Mouse (Mus musculus): ENCODE measurements around the gene Cdc7. TPM values are rescaled to one million over a fixed set of nuclear protein-coding genes. Genes with fewer than 3 reads are reported as not detected.
A peak's percentile ranks its signal among the peaks of the same experiment; 100 is the strongest.

Cdc7 gene
- polyA plus RNA-seq (2015; fragmentation: Nextera tagmentation; extraction: Ambion mirVana) = 25.5 and 26.3 TPM in 2 replicates

DNA sequence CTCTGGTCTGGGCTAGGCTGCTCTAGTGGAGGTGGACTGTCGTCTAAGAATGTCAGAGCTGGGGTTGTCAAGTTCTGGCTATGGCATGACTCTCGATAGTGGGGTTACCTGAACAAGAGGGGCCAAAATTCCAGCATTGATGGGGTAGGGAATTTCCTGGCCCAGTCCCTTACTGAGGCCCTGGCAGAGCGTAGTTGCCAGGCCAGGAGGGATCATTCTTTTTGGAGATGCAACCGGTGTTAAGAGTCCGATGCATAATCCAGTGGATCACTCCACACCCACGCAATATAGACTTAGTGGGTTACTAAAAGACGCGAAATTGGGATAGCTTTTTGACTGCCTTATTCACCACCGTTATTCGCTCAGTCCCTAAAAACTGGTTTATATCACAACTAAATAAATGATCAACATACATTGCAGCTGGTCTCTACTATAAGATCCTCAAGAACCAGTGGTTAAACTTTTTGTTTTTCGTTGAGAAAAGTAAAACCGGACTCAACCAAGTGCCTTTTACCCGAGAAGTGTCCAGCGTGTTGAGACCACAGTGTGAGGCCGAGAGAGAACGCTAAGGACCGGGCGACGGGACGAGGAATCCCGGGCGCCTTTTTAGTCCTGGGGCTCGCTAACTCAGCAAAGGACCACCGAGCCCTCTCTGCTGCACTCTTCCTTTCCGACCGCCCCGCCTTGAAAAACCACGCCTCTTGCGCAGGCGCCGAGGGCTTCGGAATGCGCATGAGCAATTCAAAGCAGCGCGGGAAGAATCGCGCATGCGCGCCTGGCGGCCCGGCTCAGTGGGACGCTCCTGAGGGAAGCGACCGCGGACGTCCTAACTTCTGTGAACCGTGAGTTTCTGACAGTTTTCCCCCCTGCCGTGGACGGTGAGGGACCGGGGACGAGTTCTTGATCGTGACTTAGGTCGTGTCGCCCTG lies at the start of gene Cdc7:
TSS of gene Cdc7 (plus strand) at position 739 of the 929 bp plus-strand sequence.
- H3K9me3 ChIP-seq = peaks cover 10% of the 10 kb centered on the region; the same call in 1 of the 2 replicates
- peak; percentile 75 for ATAC-seq (ENCODE audit: extremely low read depth, insufficient number of reproducible peaks, low FRiP score, low TSS enrichment)
- 5% methylated on average over 54 of the region's 54 CpGs for WGBS
- peak within 1 kb of the TSS; percentile 75 for H3K27ac ChIP-seq (replicated peaks)
- peaks cover 16% of the 10 kb centered on the region for H3K36me3 ChIP-seq
- peak within 1 kb of the TSS; percentile 90 for H3K9ac ChIP-seq
- H3K4me2 ChIP-seq = peak within 1 kb of the TSS; percentile 83
- peak within 1 kb of the TSS; percentile 88 for H3K4me3 ChIP-seq
- peaks cover 18% of the 10 kb centered on the region for H3K4me1 ChIP-seq
- no peaks in the 10 kb centered on the region for H3K27me3 ChIP-seq (replicated peaks)

DNA sequence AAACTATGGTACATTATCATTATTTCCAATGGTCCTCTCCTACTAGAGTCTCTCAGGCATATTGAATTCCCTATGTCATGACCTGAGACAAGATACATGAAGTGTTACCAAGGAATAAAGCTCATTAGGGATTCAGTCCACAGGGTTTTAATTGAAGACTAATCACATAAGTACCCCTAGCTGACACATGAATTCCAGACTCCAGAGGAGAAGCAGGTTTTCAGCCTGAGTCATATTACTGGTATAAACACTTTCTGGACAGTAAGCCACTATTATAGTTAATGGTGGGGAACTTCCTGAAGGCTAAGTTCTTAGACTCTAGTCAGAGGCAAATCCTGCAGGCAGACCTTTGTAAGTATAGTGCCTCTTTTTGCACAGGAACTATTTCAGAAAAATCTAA lies 44.8 kb upstream of the Cdc7 start:
- Histone ChIP-seq H3K4me3 (no peak overlapping the region), H3K36me3 (no peaks in the 10 kb centered on the region), H3K9ac (no peak overlapping the region), H3K27ac (replicated peaks) (no peak overlapping the region), H3K9me3 (no peaks in the 10 kb centered on the region), H3K4me2 (no peak overlapping the region), H3K4me1 (no peaks in the 10 kb centered on the region), H3K27me3 (replicated peaks) (no peaks in the 10 kb centered on the region)
- no peak for ATAC-seq (ENCODE audit: extremely low read depth, insufficient number of reproducible peaks, low FRiP score, low TSS enrichment)

DNA sequence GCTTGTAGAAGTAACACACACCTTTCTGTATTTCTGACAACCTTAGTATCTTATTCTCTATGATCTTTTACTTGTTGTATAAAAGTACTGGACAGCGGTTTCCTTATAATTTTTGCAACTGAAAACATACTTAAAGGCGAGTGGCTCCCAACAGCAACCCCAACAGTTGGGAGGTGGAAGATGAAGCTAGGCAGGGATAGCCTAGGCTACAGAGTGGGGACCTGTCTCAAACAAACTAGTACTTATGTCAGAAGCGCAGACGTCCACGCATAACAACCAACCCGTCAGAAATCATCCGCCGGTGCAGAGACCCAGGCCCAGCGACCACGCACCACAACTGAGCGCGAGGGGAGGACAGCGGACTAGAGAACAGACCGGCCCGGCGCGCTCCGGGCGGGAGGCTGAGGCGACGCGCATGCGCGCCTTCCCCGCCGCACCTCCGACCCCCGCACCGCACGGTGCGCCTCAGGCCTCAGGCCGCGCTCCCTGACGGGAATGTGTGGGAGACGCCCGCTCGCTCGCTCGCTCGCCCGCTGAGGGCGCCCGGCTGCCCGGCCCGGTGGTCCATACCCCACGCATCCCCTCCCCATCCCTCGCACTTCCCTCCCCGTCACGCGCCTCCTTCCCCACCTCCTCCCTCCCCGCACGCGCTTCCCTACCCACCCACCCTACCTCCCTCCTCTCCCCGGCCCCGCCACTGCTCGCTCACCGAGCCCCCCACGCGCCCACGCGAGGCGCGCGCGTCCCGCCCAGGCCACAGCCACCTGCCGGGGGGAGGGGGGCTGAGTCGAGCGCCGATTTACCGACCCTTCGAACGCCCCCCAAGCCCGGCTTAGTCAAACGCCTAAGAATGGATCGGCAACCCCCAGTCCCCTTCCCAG lies 38.4 kb upstream of the Cdc7 start, which contains the start of gene Hfm1:
TSS of gene Hfm1 (minus strand) at position 834 of the 881 bp plus-strand sequence.
- H3K9me3 ChIP-seq = no peaks in the 10 kb centered on the region
- peak; percentile 70 for ATAC-seq (ENCODE audit: extremely low read depth, insufficient number of reproducible peaks, low FRiP score, low TSS enrichment)
- H3K27ac ChIP-seq (replicated peaks) = no peak within 1 kb of the TSS

DNA sequence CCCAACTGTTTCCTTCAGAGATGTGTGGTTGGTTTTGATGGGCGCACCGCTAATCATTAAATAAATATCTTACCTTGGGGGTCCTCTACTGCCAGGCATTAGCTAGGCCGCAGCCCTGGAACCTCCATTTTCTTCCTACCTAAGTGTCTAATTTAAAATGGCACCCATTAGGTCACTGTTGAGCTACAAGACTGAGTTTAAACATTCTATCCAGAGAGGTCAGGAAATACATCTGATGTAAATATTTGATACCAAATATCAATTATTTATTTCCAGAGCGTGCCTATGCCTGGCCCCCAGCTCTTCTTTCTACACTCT lies 37.8 kb upstream of the Cdc7 start:
- peak overlapping the region; percentile 85 for H3K9ac ChIP-seq
- H3K36me3 ChIP-seq = no peaks in the 10 kb centered on the region
- 0 out of 2 replicates have a peak, but pooled peaks cover 2% of the 10 kb centered on the region for H3K4me1 ChIP-seq
- no peaks in the 10 kb centered on the region for H3K27me3 ChIP-seq (replicated peaks)
- no peaks in the 10 kb centered on the region for H3K9me3 ChIP-seq
- 39% methylated on average over 4 of the region's 4 CpGs for WGBS
- H3K27ac ChIP-seq (replicated peaks) = no peak overlapping the region
- peak overlapping the region; percentile 87 for H3K4me2 ChIP-seq
- H3K4me3 ChIP-seq = peak overlapping the region; percentile 65
- no peak for ATAC-seq (ENCODE audit: extremely low read depth, insufficient number of reproducible peaks, low FRiP score, low TSS enrichment)

More for the DNA sequence above, 38.4 kb upstream of the Cdc7 start, which contains the start of gene Hfm1:
- H3K4me2 ChIP-seq = peak within 1 kb of the TSS; percentile 87
- WGBS = under 1% methylated on average over 60 of the region's 76 CpGs
- peak within 1 kb of the TSS; percentile 85 for H3K9ac ChIP-seq
- H3K4me3 ChIP-seq = peak within 1 kb of the TSS; percentile 65
- no peaks in the 10 kb centered on the region for H3K27me3 ChIP-seq (replicated peaks)
- H3K4me1 ChIP-seq = 0 out of 2 replicates have a peak, but pooled peaks cover 2% of the 10 kb centered on the region
- no peaks in the 10 kb centered on the region for H3K36me3 ChIP-seq

DNA sequence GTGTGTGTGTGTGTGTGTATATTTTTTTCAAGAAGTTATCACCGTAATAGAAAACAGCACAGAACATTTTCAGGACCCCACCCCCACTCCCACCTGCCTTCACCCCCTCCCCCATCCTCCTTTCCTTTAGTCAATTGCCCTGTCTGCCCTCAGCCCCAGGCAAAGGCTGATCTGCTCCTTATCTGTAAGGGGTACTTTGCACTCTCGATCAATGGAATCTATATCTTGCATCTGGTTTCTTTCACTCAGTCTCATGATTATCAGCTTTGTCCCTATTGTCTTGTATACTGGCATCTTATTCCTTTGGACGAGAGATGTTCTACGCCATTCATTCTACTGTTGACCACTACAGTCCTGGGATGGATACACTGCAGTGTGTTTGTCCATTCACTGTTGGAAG lies 36.1 kb upstream of the Cdc7 start:
- Histone ChIP-seq H3K9ac (no peak overlapping the region), H3K36me3 (no peaks in the 10 kb centered on the region), H3K4me3 (no peak overlapping the region), H3K4me2 (no peak overlapping the region), H3K4me1 (0 out of 2 replicates have a peak, but pooled peaks cover 2% of the 10 kb centered on the region), H3K27me3 (replicated peaks) (no peaks in the 10 kb centered on the region), H3K27ac (replicated peaks) (no peak overlapping the region), H3K9me3 (no peaks in the 10 kb centered on the region)
- no peak for ATAC-seq (ENCODE audit: extremely low read depth, insufficient number of reproducible peaks, low FRiP score, low TSS enrichment)
- WGBS = 40% methylated on average over 4 of the region's 4 CpGs

DNA sequence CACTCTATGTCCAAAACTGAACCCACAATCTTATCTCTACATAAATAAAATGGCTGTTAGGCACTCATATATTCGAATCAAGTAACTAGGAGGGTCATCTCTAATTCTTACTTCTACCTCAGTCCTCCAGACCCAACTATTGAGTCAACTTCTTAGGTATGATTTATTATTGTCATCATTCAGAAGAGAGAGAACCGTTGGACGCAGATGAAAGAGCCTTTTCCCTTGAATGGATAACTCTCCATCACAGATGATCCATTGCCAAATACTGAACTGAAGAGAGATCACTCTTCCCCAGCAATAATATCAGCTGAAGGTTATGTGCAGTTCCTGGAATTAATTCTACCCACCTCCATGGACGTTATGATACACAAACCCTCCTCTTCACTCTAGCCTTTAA lies 17.8 kb upstream of the Cdc7 start:
- no peaks in the 10 kb centered on the region for H3K36me3 ChIP-seq
- no peak overlapping the region for H3K4me2 ChIP-seq
- no peaks in the 10 kb centered on the region for H3K9me3 ChIP-seq
- 74% methylated on average over 4 of the region's 4 CpGs for WGBS
- no peak overlapping the region for H3K4me3 ChIP-seq
- H3K27ac ChIP-seq (replicated peaks) = no peak overlapping the region
- ATAC-seq (ENCODE audit: extremely low read depth, insufficient number of reproducible peaks, low FRiP score, low TSS enrichment) = no peak
- no peaks in the 10 kb centered on the region for H3K27me3 ChIP-seq (replicated peaks)
- no peak overlapping the region for H3K9ac ChIP-seq
- no peaks in the 10 kb centered on the region for H3K4me1 ChIP-seq

DNA sequence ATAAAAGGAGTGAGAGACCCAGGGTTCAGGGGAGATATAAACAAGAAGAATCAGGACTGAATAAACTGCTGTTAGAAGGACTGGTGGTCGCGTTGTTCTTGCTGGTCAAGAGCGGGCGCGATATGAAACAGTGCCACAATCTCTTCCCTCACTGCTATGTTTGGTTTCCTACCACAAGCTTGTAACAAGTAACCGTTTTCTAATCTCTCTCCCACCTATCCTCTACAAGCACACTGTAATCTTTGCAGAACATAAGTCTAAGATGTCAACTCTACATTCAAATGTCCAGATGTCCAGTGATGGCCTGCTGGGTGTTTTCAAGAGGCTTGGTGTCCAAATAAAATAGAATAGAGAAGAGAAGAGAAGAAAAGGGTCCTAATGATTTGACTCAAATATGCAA lies 15.4 kb upstream of the Cdc7 start:
- Histone ChIP-seq H3K27ac (replicated peaks) (no peak overlapping the region), H3K9me3 (no peaks in the 10 kb centered on the region), H3K4me1 (no peaks in the 10 kb centered on the region), H3K9ac (no peak overlapping the region), H3K4me2 (no peak overlapping the region), H3K36me3 (no peaks in the 10 kb centered on the region), H3K4me3 (no peak overlapping the region), H3K27me3 (replicated peaks) (no peaks in the 10 kb centered on the region)
- no peak for ATAC-seq (ENCODE audit: extremely low read depth, insufficient number of reproducible peaks, low FRiP score, low TSS enrichment)
- 67% methylated on average over 6 of the region's 6 CpGs for WGBS

DNA sequence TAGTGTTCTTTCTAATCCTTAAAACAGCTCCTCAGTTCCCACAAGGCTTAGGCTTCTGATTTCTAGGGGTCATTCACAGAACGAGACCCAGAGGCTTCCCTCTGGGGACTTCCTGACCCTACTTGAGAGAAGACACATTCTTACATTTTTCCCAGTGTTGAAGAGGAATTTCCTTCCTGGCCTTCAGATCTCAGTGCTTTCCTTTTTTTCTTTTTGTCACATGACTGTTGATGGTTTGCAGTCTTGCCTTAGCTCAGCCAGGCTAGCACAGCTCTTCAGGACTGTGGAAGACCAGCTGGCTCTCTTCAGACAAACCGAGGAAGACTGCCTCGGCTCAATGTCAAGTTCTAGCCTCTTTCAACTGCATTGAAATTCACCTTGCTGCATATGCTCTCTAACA lies 7.7 kb upstream of the Cdc7 start:
- Histone ChIP-seq H3K9ac (no peak overlapping the region), H3K36me3 (no peaks in the 10 kb centered on the region), H3K4me3 (no peak overlapping the region), H3K4me2 (no peak overlapping the region), H3K27ac (replicated peaks) (no peak overlapping the region; the same call in 1 of the 2 replicates), H3K9me3 (peaks cover 19% of the 10 kb centered on the region), H3K4me1 (peaks cover 16% of the 10 kb centered on the region; the same call in 1 of the 2 replicates), H3K27me3 (replicated peaks) (no peaks in the 10 kb centered on the region)
- no peak; the same call in 1 of the 2 replicates for ATAC-seq (ENCODE audit: extremely low read depth, insufficient number of reproducible peaks, low FRiP score, low TSS enrichment)
- 53% methylated on average over 3 of the region's 3 CpGs for WGBS

DNA sequence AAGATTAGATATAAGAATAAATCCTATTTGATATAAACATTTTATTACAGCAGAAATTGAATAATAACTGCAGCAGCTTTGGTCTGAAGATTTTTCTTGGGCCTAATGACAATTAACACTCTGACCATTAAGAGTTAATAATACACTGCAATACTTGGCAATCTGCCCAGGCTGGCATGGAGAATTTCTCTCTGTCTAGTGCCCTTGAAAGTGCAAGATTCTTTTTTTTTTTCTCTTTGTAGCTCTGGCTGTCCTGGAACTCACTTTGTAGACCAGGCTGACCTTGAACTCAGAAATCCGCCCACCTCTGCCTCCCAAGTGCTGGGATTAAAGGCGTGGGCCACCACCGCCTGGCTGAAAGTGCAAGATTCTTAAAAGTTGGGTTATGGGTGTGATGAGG lies 5.1 kb upstream of the Cdc7 start:
- ATAC-seq (ENCODE audit: extremely low read depth, insufficient number of reproducible peaks, low FRiP score, low TSS enrichment) = no peak
- Histone ChIP-seq H3K4me3 (no peak overlapping the region), H3K4me2 (no peak overlapping the region), H3K27ac (replicated peaks) (no peak overlapping the region), H3K36me3 (no peaks in the 10 kb centered on the region), H3K9ac (no peak overlapping the region), H3K27me3 (replicated peaks) (no peaks in the 10 kb centered on the region), H3K4me1 (peaks cover 21% of the 10 kb centered on the region), H3K9me3 (peaks cover 17% of the 10 kb centered on the region)
- 39% methylated on average over 3 of the region's 3 CpGs for WGBS

DNA sequence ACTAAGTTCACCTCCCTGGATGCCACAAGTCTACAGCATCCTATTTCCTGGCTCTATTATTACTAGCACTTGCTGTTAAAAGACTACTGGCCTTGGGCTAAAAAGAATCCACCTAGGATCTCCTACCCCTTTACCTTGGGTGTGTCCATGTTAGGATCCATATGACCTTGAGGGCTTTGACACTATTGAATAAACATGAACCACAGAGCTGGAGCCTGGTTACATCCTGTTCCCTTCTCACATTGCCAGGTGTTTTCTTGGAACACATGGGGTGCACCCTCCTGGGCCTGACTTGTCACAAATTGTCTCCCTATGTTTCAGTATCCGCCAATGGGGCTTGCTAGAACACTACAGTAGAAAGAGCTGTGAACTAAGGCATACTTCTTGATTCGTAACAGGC lies 3.7 kb upstream of the Cdc7 start:
- 73% methylated on average over 2 of the region's 2 CpGs for WGBS
- peaks cover 27% of the 10 kb centered on the region for H3K4me1 ChIP-seq
- H3K27ac ChIP-seq (replicated peaks) = no peak overlapping the region
- H3K4me2 ChIP-seq = no peak overlapping the region
- H3K36me3 ChIP-seq = no peaks in the 10 kb centered on the region
- H3K9me3 ChIP-seq = peaks cover 10% of the 10 kb centered on the region; the same call in 1 of the 2 replicates
- H3K9ac ChIP-seq = no peak overlapping the region
- no peaks in the 10 kb centered on the region for H3K27me3 ChIP-seq (replicated peaks)
- no peak for ATAC-seq (ENCODE audit: extremely low read depth, insufficient number of reproducible peaks, low FRiP score, low TSS enrichment)
- no peak overlapping the region for H3K4me3 ChIP-seq

DNA sequence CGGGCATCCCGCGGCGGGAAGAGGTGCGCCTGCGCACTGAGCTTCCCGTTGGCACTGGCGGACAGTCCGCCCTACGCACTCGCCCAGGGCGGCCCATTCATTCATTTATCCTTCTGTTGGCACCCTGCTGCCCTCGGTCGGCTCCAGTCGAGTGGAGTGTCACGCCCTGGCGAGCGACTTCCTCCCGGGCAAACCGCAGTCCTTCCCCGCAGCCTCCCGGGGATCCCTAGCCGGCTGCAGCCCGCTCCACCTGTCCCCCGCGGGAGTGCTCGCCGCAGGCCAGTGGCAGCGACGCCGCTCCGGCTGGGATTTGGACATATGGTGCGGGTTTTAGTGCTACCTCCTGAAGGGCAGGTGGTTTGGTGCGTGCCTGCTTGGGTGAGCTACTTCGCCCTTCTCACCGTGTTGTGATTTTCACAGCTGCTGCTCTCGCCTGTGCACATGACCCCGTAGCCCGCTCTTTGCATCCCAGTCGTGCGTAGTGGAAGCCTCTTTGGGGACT lies 442 bp downstream of the Cdc7 start:
- WGBS = under 1% methylated on average over 41 of the region's 41 CpGs
- ATAC-seq (ENCODE audit: extremely low read depth, insufficient number of reproducible peaks, low FRiP score, low TSS enrichment) = peak; percentile 61
- H3K4me2 ChIP-seq = peak overlapping the region; percentile 83
- H3K27me3 ChIP-seq (replicated peaks) = no peaks in the 10 kb centered on the region
- 0 out of 2 replicates have a peak, but pooled peaks cover 4% of the 10 kb centered on the region for H3K9me3 ChIP-seq
- peaks cover 16% of the 10 kb centered on the region for H3K4me1 ChIP-seq
- H3K27ac ChIP-seq (replicated peaks) = peak overlapping the region; percentile 75
- peaks cover 23% of the 10 kb centered on the region for H3K36me3 ChIP-seq
- peak overlapping the region; percentile 88 for H3K4me3 ChIP-seq
- H3K9ac ChIP-seq = peak overlapping the region; percentile 90

Data from heart, embryonic 13.5 days (tissue).